Mouse (Mus musculus) frontal cortex, postnatal 25 days (tissue): ENCODE measurements around the gene Tmigd3.

ENCODE experiments used
- DNase-seq, 2 experiments: peaks; one replicate each; pipeline ENCODE4 v3.0.0; 2022; ENCODE audit warnings: low spot score in 2 of 2

The Tmigd3 gene

GRCm38 (mm10) chr3:105876022-105876421, 5.3 kb downstream of the Tmigd3 start:
- no peak for DNase-seq

DNA sequence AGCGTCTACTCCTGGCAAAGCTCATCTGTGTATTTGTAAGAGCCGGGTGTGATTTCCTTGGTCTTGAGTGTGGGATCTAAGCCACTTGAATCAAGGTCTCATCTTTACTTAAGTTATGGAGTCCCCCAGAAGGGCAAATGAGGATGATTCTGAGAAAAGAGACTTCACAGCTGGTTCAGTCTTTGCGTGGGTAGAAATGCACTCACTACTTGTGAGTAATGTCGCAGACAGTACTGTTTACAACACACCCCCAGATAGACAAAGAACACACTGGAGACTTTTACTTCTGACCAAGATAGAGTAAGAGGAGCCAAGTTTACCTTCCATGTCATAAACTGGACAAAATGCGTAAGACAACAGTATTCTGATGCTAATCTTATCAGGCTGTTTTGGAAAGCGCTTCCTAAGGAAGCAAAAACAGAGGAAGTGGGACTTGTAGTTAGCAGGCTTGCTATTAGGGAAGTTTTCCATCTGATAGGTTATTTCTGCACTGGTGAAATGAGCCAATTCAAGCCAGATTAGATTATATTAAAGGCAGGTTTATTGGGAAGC, 6.6 kb downstream of the Tmigd3 start:
- DNase-seq: no peak

DNA sequence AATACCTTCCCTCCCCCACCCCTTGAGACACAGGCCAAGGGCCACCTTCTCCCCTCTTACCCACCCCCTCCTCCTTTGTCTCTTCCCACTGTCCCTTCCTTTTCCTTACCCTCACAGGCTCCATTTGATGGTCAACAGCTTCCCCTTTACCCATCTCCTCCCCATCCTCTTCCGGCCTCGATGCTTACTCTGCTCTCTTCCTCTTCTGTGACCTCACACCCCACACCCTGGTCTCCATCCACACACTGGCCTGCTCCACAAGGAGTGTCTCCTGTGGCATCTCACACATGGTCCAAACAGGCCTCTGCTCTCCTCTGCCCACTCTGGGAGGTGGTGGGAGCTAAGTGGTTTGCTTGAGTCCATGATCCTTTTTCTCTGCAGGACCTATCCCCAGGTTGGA, 7.2 kb downstream of the Tmigd3 start:
- no peak for DNase-seq

GRCm38 (mm10) chr3:105878751-105879150, 8.0 kb downstream of the Tmigd3 start:
- DNase-seq: no peak

GRCm38 (mm10) chr3:105880419-105880818, 9.7 kb downstream of the Tmigd3 start:
- DNase-seq: no peak

GRCm38 (mm10) chr3:105882105-105882504, 11.4 kb downstream of the Tmigd3 start:
- DNase-seq: no peak

DNA sequence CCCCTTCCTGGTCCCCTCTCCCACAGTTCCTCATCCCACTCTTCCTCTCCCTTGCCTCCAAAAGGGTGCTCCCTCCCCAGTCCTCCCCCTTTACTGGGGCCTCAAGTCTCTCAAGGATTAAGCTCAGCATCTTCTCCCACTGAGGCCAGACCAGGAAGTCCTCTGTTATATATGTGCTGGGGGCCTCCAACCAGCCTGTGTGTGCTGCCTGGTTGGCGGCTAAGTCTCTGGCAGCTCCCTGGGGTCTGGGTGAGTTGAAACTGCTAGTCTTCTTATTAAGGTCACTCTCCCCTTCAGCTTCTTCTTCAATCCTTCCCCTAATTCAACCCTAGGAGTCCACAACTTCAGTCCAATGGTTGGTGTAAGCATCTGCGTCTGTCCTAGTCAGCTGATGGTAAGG, 12.4 kb downstream of the Tmigd3 start:
- no peak for DNase-seq

- no peak for DNase-seq
These were observed 18.3 kb downstream of the Tmigd3 start for GRCm38 (mm10) chr3:105888961-105889360.

DNA sequence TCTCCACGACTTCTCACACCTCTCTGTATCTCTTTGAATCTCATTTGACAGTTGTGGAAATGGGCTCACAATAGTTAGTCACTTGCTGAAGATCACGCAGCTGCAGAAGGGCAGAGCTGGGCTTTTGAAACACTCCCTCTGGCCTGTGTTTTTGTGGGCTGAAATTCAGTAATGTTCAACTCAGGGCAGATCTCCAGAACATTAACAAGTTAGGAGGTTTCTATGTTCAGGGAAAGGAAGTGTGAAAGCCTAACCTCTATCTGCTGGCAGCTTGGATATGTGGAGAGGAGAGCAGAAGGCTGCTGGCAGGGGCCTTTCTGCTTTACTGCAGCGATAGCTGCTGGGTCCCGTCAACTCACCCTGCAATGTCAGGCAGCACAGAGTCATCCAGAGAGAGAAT, 19.5 kb downstream of the Tmigd3 start:
- DNase-seq: no peak

DNA sequence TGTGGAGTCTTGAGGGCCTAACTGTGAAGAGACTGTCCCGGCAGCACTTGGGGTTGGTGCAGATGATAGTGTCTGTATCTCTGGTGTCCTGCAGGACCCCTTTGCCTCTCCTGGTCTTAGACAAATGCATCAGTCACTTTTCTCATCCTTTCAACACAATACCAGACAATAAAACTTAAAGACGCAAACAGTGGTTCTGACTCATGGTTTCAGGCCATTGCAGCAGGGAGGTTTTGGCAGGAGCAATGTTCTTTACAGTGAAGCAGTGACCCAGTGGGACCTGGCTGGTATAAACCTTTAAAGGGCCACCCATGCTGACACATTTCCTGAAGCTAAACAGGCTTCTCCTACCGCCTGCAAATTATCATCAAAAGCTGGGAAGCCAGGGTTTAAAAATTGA, 20.4 kb downstream of the Tmigd3 start:
- DNase-seq: no peak

DNA sequence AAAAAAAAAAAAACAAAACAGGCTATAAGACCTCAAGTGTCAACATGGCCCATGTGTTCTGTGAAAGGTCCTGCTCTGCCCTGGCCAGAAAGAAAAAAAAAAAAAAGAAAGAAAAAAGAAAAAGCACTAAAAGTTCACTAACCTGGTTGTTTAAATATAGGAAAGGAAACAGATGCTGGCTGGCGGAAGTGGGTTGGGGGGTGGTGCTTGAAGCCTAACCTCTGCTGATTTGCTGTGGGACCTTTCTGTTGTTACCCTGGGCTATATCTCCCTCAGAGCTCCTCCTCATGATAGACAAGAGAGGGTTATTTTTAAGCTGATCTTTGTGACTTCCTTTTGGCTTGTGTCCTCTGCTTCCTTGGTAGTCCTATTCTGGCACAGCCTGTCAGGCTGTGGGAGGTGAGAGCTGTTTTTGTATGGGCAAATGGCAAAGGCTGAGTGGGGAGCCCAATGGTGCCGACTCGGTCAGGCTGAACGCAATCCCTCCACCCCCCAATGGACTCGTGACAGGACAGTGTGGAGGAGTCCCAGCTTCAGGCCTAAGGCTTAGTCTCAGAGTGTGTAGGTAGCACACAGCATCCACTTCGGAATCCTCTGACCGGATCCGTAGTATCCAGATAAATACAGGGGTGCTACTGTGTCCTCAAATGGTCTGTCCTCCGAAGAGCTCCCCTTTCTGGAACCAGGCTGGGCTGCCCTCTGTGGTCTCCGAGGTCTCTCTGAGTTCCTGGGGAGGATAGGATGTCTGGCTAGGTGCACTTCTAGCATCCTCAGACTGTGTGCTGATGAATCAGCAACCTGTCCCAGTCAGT, 21.3 kb downstream of the Tmigd3 start:
- DNase-seq: no peak

DNA sequence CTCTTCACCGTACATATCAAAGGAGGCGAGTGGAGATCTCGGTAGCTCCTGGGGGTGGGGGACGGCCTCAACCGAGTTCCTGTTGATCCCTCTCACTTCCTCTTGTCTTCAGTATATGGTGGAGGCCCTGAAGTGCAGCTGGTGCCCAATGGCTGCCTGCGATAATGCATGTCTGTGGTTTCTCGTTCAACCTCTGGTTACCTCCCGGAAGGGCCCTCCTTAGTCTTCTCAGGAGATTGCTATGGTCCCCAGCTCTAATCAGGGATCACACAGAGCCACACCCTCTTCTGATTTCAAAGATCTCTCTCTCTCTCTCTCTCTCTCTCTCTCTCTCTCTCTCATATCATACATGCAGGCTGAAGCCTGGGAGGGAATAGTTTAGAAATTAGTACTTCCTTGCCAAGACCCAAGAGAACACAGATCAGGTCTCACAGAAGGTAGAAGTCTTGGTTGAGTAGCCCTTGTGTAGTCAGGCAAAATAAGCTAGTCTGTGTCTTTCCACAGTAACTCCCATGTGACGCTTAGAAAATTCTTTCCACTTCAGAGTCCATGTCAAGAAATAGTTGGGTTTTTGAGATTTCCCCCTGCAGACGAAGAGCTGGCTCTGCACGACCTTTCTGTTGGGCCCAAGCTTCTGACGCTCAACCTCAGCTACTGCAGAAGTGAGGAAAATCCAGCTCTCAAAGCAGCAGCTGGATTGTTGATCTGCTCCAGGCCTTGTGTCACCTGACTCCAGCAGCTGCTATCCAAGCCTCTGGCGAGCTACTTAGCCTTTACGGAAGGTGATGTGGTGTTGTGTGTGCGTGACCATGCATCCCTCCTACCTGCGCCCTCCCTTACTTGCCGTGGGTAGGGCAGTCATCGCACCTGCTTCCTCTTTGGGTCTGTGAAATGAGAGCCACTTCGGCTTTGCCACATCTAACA, 22.1 kb downstream of the Tmigd3 start:
- DNase-seq: no peak

DNA sequence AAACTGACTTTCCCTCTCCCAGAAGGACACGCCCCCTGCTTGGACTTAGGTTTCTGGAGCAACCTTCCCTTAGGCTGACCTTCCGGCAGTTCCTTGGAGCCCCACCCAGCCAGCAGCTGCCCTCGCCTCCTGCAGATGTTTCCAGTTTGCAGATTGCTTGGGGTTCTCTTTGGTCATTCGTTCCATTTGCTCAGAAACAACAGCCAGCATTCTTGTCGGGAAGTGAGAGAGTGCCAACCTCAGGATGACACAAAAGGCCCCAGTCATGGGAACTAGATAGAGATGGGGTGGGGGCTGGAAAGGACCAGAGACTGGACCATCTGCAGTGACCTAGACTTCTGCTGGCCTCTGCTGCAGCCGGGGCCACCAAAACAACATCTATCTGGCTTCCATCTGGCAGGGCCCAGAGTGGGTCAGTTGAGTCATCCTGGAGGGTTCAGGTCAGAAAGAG, 23.3 kb downstream of the Tmigd3 start:
- DNase-seq: no peak

DNA sequence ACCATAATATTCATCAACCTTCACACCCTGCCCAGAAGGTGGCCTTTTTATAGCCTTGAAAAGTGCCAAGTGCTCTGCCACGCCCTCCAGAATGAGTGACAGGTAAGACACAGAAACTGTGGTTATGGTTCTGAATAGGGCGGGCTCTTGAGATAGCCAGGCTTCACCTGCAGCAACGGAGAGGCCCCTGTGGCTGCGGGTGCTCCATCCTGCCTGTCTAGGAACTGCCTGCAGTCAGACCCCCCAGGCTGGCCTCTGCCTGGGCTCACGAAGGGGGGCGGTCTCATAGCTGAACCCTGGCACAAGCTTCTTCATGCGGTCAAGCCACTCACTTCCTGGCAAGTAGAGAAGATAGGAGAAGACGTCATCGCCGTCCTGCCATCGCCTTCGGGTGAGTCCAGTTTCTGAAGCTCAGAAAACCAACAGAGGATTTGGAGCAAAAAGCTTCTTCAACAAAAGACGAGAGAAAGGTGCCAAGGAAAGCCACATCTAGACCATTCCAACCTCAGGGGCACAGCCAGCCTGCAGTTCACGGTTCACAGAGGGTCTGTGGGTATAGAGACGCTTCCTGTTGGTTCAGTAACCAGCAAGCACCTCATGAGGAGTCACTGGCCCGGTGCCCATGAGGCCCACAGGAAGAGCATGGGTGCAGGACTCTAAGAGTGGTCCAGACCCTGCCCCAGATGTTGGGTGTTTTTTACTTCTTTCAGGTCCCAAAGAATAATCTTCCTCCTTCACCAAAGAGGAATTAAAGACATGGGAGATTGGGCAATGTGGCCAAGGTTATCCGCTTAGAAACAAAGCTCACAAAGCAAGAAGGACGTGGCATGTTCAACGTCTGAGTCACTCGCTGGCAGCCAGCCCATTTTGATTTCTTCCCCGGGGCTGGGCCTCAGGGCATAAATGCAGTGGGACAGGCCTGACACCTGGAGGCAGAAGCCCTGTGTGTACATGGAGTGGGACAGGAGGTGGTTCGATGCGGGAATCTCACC, 24.2 kb downstream of the Tmigd3 start:
- peak in 1 of 2 experiments; percentile 34 for DNase-seq

- DNase-seq: no peak
These were observed 26.1 kb downstream of the Tmigd3 start for GRCm38 (mm10) chr3:105896811-105897210.

- no peak for DNase-seq
These were observed 27.6 kb downstream of the Tmigd3 start for GRCm38 (mm10) chr3:105898325-105898724.

- no peak for DNase-seq
These were observed 28.2 kb downstream of the Tmigd3 start for GRCm38 (mm10) chr3:105898861-105899260.

DNA sequence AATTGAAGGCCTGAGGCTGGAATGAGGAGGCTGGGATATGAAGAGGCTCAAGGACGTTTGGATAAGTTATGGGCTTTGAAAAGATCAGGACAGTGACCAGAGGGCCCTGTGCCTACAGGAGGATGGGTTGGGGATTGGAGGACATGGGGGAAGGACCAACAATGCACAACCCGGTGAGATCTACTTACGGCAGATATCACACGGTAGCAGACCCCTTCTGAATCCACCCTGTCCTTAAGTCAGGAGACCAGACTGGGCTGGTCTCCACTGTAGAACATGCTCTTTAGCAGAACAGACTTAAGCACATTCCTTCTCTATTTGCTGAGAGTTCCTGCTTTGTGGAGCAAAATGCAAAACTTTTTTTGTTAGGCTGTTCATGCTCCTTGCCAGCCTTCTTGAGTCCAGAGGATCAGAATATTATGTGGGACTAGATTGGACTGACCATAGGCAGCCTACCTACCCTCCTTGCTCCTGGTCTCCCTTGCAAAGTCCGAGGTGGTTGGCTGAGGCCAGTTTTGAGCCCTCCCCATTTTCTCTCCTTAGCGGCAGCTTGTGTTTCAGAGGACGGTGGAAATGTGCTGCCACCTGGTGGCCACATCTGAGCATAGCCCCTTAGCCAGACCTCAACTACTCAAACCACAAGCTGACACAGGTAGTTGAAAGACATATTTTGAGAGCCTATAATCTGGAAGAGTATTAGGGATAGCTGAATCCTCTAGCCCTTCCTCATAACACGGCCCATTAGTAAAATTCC, 28.9 kb downstream of the Tmigd3 start:
- peak; percentile 66 to 83 for DNase-seq

DNA sequence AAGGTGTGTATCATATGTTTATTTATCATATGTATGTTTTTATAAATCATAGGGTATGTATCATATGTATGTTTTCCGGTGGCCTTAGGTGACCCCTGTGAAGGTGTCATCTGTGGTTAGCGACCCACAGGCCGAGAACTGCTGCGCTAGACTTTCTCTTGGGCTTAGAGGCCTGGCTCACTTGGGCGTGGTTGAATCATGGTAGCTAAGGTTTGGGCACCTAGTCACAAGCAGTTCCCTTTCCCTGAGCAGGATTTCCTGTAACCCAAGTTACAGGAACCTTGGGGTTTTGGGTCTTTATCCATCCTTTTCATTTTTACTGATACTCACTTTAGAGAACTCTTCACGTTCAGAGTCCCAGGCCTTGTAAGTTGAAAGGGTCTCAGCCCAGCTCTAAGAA, 29.6 kb downstream of the Tmigd3 start:
- DNase-seq: no peak

- DNase-seq: no peak
These were observed 30.0 kb downstream of the Tmigd3 start for GRCm38 (mm10) chr3:105900716-105901115.
